Mouse (Mus musculus): ENCODE measurements around the gene Pdap1. TPM values are rescaled to one million over a fixed set of nuclear protein-coding genes. Genes with fewer than 3 reads are reported as not detected.

The Pdap1 gene
- polyA plus RNA-seq, 1 experiment from 2014 or later, result 114 TPM

- H3K9me3 ChIP-seq (replicated peaks; ENCODE audit: control insufficient read depth, low read length, poor library complexity, severe bottlenecking), result no peaks in the 10 kb centered on the region
- H3K9ac ChIP-seq (ENCODE audit: low read depth, low read length), result no peak overlapping the region
- peaks cover 15% of the 10 kb centered on the region for H3K27me3 ChIP-seq (ENCODE audit: control insufficient read depth, insufficient read depth, low read depth, low read length)
- no peak for ATAC-seq
- 56% methylated on average over 4 of the region's 4 CpGs for WGBS
- no peak overlapping the region for H3K27ac ChIP-seq (ENCODE audit: low read length)
- H3K4me2 ChIP-seq (ENCODE audit: low read length), result no peak overlapping the region
- peaks cover 8% of the 10 kb centered on the region for H3K4me1 ChIP-seq (ENCODE audit: control insufficient read depth, insufficient read depth, low read length)
- H3K36me3 ChIP-seq (ENCODE audit: control insufficient read depth, insufficient read depth, low read length), result no peaks in the 10 kb centered on the region
- no peak overlapping the region for H3K4me3 ChIP-seq (ENCODE audit: low read depth, low read length)
Observed at GRCm38 (mm10) chr5:145116316-145116715, 23.7 kb downstream of the Pdap1 start.

GRCm38 (mm10) chr5:145115736-145116135 lies 24.3 kb downstream of the Pdap1 start:
- H3K4me3 ChIP-seq (ENCODE audit: low read depth, low read length), result no peak overlapping the region
- H3K9me3 ChIP-seq (replicated peaks; ENCODE audit: control insufficient read depth, low read length, poor library complexity, severe bottlenecking), result no peaks in the 10 kb centered on the region
- H3K4me2 ChIP-seq (ENCODE audit: low read length), result no peak overlapping the region
- H3K27ac ChIP-seq (ENCODE audit: low read length), result no peak overlapping the region
- peaks cover 15% of the 10 kb centered on the region for H3K27me3 ChIP-seq (ENCODE audit: control insufficient read depth, insufficient read depth, low read depth, low read length)
- H3K9ac ChIP-seq (ENCODE audit: low read depth, low read length), result no peak overlapping the region
- WGBS, result 93% methylated on average over 5 of the region's 5 CpGs
- H3K4me1 ChIP-seq (ENCODE audit: control insufficient read depth, insufficient read depth, low read length), result peaks cover 8% of the 10 kb centered on the region
- peaks cover 2% of the 10 kb centered on the region; the same call in 1 of the 2 replicates for H3K36me3 ChIP-seq (ENCODE audit: control insufficient read depth, insufficient read depth, low read length)
- ATAC-seq, result no peak

GRCm38 (mm10) chr5:145114606-145115473 lies 25.2 kb downstream of the Pdap1 start:
- Histone ChIP-seq H3K27me3 (ENCODE audit: control insufficient read depth, insufficient read depth, low read depth, low read length) (peaks cover 15% of the 10 kb centered on the region), H3K9ac (ENCODE audit: low read depth, low read length) (peak overlapping the region; percentile 52), H3K9me3 (replicated peaks; ENCODE audit: control insufficient read depth, low read length, poor library complexity, severe bottlenecking) (no peaks in the 10 kb centered on the region), H3K4me3 (ENCODE audit: low read depth, low read length) (peak overlapping the region; percentile 41), H3K4me2 (ENCODE audit: low read length) (peak overlapping the region; percentile 57), H3K4me1 (ENCODE audit: control insufficient read depth, insufficient read depth, low read length) (peaks cover 8% of the 10 kb centered on the region), H3K27ac (ENCODE audit: low read length) (no peak overlapping the region), H3K36me3 (ENCODE audit: control insufficient read depth, insufficient read depth, low read length) (peaks cover 6% of the 10 kb centered on the region)
- 18% methylated on average over 37 of the region's 40 CpGs for WGBS
- peak; percentile 34; the same call in 1 of the 2 replicates for ATAC-seq

- peak within 1 kb of the TSS; percentile 52 for H3K9ac ChIP-seq (ENCODE audit: low read depth, low read length)
- H3K27me3 ChIP-seq (ENCODE audit: control insufficient read depth, insufficient read depth, low read depth, low read length), result peaks cover 15% of the 10 kb centered on the region
- peak; percentile 44; the same call in 1 of the 2 replicates for ATAC-seq
- peak within 1 kb of the TSS; percentile 41 for H3K4me3 ChIP-seq (ENCODE audit: low read depth, low read length)
- 2% methylated on average over 45 of the region's 53 CpGs for WGBS
- peaks cover 8% of the 10 kb centered on the region for H3K4me1 ChIP-seq (ENCODE audit: control insufficient read depth, insufficient read depth, low read length)
- peak within 1 kb of the TSS; percentile 57 for H3K4me2 ChIP-seq (ENCODE audit: low read length)
- H3K9me3 ChIP-seq (replicated peaks; ENCODE audit: control insufficient read depth, low read length, poor library complexity, severe bottlenecking), result no peaks in the 10 kb centered on the region
- no peak within 1 kb of the TSS for H3K27ac ChIP-seq (ENCODE audit: low read length)
- peaks cover 11% of the 10 kb centered on the region for H3K36me3 ChIP-seq (ENCODE audit: control insufficient read depth, insufficient read depth, low read length)
Observed at GRCm38 (mm10) chr5:145114071-145114605, 25.9 kb downstream of the Pdap1 start, which contains the start of gene Arpc1b. TSS of gene Arpc1b (plus strand) at chr5:145114215.

GRCm38 (mm10) chr5:145113416-145113815 lies 26.6 kb downstream of the Pdap1 start:
- no peak for ATAC-seq
- 52% methylated on average over 2 of the region's 2 CpGs for WGBS
- peaks cover 15% of the 10 kb centered on the region for H3K36me3 ChIP-seq (ENCODE audit: control insufficient read depth, insufficient read depth, low read length)
- no peak overlapping the region for H3K4me2 ChIP-seq (ENCODE audit: low read length)
- no peak overlapping the region for H3K4me3 ChIP-seq (ENCODE audit: low read depth, low read length)
- no peak overlapping the region for H3K9ac ChIP-seq (ENCODE audit: low read depth, low read length)
- no peaks in the 10 kb centered on the region for H3K9me3 ChIP-seq (replicated peaks; ENCODE audit: control insufficient read depth, low read length, poor library complexity, severe bottlenecking)
- H3K27ac ChIP-seq (ENCODE audit: low read length), result no peak overlapping the region
- H3K27me3 ChIP-seq (ENCODE audit: control insufficient read depth, insufficient read depth, low read depth, low read length), result peaks cover 15% of the 10 kb centered on the region
- H3K4me1 ChIP-seq (ENCODE audit: control insufficient read depth, insufficient read depth, low read length), result peaks cover 8% of the 10 kb centered on the region

- Histone ChIP-seq H3K9ac (ENCODE audit: low read depth, low read length) (no peak overlapping the region), H3K9me3 (replicated peaks; ENCODE audit: control insufficient read depth, low read length, poor library complexity, severe bottlenecking) (no peaks in the 10 kb centered on the region), H3K4me1 (ENCODE audit: control insufficient read depth, insufficient read depth, low read length) (peaks cover 8% of the 10 kb centered on the region), H3K36me3 (ENCODE audit: control insufficient read depth, insufficient read depth, low read length) (peaks cover 18% of the 10 kb centered on the region), H3K4me2 (ENCODE audit: low read length) (no peak overlapping the region), H3K27me3 (ENCODE audit: control insufficient read depth, insufficient read depth, low read depth, low read length) (peaks cover 15% of the 10 kb centered on the region), H3K4me3 (ENCODE audit: low read depth, low read length) (no peak overlapping the region), H3K27ac (ENCODE audit: low read length) (no peak overlapping the region)
- WGBS, result 79% methylated on average over 8 of the region's 8 CpGs
- ATAC-seq, result no peak
Observed at GRCm38 (mm10) chr5:145112566-145112965, 27.5 kb downstream of the Pdap1 start.

- peaks cover 32% of the 10 kb centered on the region for H3K36me3 ChIP-seq (ENCODE audit: control insufficient read depth, insufficient read depth, low read length)
- H3K27me3 ChIP-seq (ENCODE audit: control insufficient read depth, insufficient read depth, low read depth, low read length), result peaks cover 15% of the 10 kb centered on the region
- ATAC-seq, result no peak
- H3K9ac ChIP-seq (ENCODE audit: low read depth, low read length), result no peak overlapping the region
- H3K9me3 ChIP-seq (replicated peaks; ENCODE audit: control insufficient read depth, low read length, poor library complexity, severe bottlenecking), result no peaks in the 10 kb centered on the region
- peaks cover 8% of the 10 kb centered on the region for H3K4me1 ChIP-seq (ENCODE audit: control insufficient read depth, insufficient read depth, low read length)
- no peak overlapping the region for H3K27ac ChIP-seq (ENCODE audit: low read length)
- no peak overlapping the region for H3K4me2 ChIP-seq (ENCODE audit: low read length)
- no peak overlapping the region for H3K4me3 ChIP-seq (ENCODE audit: low read depth, low read length)
- WGBS, result 89% methylated on average over 6 of the region's 6 CpGs
Observed at GRCm38 (mm10) chr5:145110401-145110800, 29.6 kb downstream of the Pdap1 start.

GRCm38 (mm10) chr5:145105694-145106275 lies 34.3 kb downstream of the Pdap1 start:
- 95% methylated on average over 9 of the region's 9 CpGs for WGBS
- no peak for ATAC-seq

GRCm38 (mm10) chr5:145104328-145104727 lies 35.7 kb downstream of the Pdap1 start:
- Histone ChIP-seq H3K4me2 (ENCODE audit: low read length) (no peak overlapping the region), H3K9me3 (replicated peaks; ENCODE audit: control insufficient read depth, low read length, poor library complexity, severe bottlenecking) (no peaks in the 10 kb centered on the region), H3K4me3 (ENCODE audit: low read depth, low read length) (no peak overlapping the region), H3K27ac (ENCODE audit: low read length) (no peak overlapping the region), H3K4me1 (ENCODE audit: control insufficient read depth, insufficient read depth, low read length) (no peaks in the 10 kb centered on the region), H3K27me3 (ENCODE audit: control insufficient read depth, insufficient read depth, low read depth, low read length) (no peaks in the 10 kb centered on the region), H3K9ac (ENCODE audit: low read depth, low read length) (no peak overlapping the region), H3K36me3 (ENCODE audit: control insufficient read depth, insufficient read depth, low read length) (peaks cover 56% of the 10 kb centered on the region)
- 84% methylated on average over 9 of the region's 9 CpGs for WGBS
- ATAC-seq, result no peak

More at GRCm38 (mm10) chr5:145105694-145106275, 34.3 kb downstream of the Pdap1 start:
- no peak overlapping the region for H3K27ac ChIP-seq (ENCODE audit: low read length)
- H3K9ac ChIP-seq (ENCODE audit: low read depth, low read length), result no peak overlapping the region
- H3K9me3 ChIP-seq (replicated peaks; ENCODE audit: control insufficient read depth, low read length, poor library complexity, severe bottlenecking), result no peaks in the 10 kb centered on the region
- H3K4me1 ChIP-seq (ENCODE audit: control insufficient read depth, insufficient read depth, low read length), result no peaks in the 10 kb centered on the region
- H3K36me3 ChIP-seq (ENCODE audit: control insufficient read depth, insufficient read depth, low read length), result peaks cover 54% of the 10 kb centered on the region
- H3K4me2 ChIP-seq (ENCODE audit: low read length), result no peak overlapping the region
- no peak overlapping the region for H3K4me3 ChIP-seq (ENCODE audit: low read depth, low read length)
- H3K27me3 ChIP-seq (ENCODE audit: control insufficient read depth, insufficient read depth, low read depth, low read length), result no peaks in the 10 kb centered on the region

Data from midbrain, embryonic 16.5 days (tissue).